Mouse (Mus musculus): ENCODE measurements around the gene Fgfr2. TPM values are rescaled to one million over a fixed set of nuclear protein-coding genes. Genes with fewer than 3 reads are reported as not detected.
"Not testable (repeated sequence)": the region's sequence is repeated elsewhere in the genome, so short reads cannot be mapped to it uniquely, and the experiment has no call there.

Fgfr2 gene
- polyA plus RNA-seq, 1 experiment from 2014 or later: 17.2 TPM

DNA sequence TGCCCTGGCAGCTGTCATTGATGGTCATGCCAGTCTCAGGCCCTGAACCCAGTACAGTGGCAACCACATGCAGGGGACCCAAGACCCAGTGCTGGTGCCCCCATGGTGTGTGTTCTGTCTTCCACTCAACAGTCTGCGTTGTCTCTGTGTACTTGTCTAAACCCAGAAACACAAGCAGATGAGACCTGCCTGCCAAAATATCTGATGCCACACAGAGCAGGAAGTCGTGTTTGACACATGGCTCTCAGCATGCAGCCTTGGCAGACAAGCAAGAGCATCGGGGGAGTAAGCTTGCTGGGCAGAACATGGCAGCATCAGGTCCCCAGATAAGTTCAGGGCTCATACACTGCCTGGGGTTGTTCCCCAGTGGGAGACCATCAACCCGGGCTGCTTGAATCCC, 444.0 kb downstream of the Fgfr2 start:
- Histone ChIP-seq H3K27ac (no peak overlapping the region), H3K4me3 (no peak overlapping the region), H3K9me3 (replicated peaks) (no peaks in the 10 kb centered on the region), H3K9ac (no peak overlapping the region), H3K4me1 (replicated peaks) (peaks cover 24% of the 10 kb centered on the region), H3K27me3 (no peaks in the 10 kb centered on the region), H3K4me2 (no peak overlapping the region), H3K36me3 (no peaks in the 10 kb centered on the region)
- ATAC-seq (replicated peaks; ENCODE audit: insufficient number of reproducible peaks, insufficient read depth, low FRiP score, low read depth): no peak
- 47% methylated on average over 4 of the region's 4 CpGs for WGBS

DNA sequence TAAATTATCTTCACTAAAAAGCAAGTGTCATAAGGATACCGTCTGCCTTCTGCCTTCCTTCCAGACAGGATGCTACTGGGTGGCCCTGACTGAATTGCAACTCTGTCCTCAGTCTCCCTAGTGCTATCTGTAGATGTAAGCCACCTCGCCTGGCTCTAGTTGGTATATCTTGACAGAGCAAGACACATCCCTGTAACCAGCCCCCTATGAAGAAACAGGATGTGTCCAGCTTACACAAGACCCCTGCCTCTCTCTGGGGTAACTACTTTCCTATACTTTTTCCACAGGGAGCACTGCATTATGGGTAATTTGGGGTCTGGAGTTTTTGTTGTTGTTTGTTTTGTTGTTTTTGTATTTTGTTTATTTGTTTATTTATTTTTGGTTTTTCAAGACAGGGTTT, 447.2 kb downstream of the Fgfr2 start:
- no peaks in the 10 kb centered on the region for H3K9me3 ChIP-seq (replicated peaks)
- ATAC-seq (replicated peaks; ENCODE audit: insufficient number of reproducible peaks, insufficient read depth, low FRiP score, low read depth): no peak
- H3K27ac ChIP-seq: no peak overlapping the region
- peaks cover 11% of the 10 kb centered on the region for H3K4me1 ChIP-seq (replicated peaks)
- no peak overlapping the region for H3K4me3 ChIP-seq
- no peaks in the 10 kb centered on the region for H3K36me3 ChIP-seq
- no peak overlapping the region for H3K4me2 ChIP-seq
- H3K27me3 ChIP-seq: no peaks in the 10 kb centered on the region
- WGBS: 80% methylated on average over 2 of the region's 2 CpGs
- no peak overlapping the region for H3K9ac ChIP-seq

DNA sequence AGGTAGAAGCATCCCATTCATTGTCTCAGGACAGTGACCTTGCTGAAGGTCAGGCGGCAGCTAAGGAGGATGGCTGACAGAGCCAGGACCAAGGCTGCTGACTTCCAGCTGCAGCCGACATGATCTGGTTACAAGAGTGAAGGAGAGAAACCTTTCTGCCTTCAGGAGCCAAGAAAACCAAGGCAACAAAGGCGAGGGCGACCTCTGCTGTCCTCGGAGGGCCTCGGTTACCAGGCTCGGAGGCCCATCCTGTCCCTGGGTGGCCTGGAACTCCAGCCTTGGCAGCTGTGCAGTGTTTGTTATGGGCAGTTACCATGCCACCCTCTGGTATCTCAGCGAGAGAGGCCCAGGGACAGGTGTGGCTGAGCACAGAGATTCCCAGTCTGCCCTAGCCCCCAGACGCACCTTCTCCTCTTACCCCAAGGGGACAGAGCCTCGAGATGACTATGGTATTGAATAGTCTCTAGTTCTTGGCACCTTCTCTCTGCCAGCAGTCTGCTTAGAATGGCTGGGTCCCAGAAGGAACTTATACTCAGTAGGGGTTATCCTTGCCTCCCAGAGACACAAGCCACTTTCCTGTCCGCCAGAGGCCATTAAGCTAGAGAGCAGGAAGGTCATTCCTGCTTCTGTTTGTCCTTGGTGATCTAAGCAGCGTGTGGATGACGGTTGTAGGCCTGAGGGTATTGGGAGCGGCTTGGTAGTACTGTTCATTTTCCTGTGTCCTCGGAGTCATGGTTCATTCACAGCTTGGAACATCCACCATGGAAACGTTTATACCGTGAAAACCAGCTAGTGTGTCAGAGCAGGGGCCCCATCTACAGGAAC, 449.0 kb downstream of the Fgfr2 start:
- no peaks in the 10 kb centered on the region for H3K36me3 ChIP-seq
- ATAC-seq (replicated peaks; ENCODE audit: insufficient number of reproducible peaks, insufficient read depth, low FRiP score, low read depth): peak; percentile 77
- peaks cover 15% of the 10 kb centered on the region for H3K4me1 ChIP-seq (replicated peaks)
- no peak overlapping the region for H3K4me2 ChIP-seq
- no peaks in the 10 kb centered on the region for H3K27me3 ChIP-seq
- peak overlapping the region; percentile 80 for H3K27ac ChIP-seq
- H3K4me3 ChIP-seq: no peak overlapping the region
- WGBS: 41% methylated on average over 17 of the region's 17 CpGs
- H3K9me3 ChIP-seq (replicated peaks): no peaks in the 10 kb centered on the region
- H3K9ac ChIP-seq: no peak overlapping the region

DNA sequence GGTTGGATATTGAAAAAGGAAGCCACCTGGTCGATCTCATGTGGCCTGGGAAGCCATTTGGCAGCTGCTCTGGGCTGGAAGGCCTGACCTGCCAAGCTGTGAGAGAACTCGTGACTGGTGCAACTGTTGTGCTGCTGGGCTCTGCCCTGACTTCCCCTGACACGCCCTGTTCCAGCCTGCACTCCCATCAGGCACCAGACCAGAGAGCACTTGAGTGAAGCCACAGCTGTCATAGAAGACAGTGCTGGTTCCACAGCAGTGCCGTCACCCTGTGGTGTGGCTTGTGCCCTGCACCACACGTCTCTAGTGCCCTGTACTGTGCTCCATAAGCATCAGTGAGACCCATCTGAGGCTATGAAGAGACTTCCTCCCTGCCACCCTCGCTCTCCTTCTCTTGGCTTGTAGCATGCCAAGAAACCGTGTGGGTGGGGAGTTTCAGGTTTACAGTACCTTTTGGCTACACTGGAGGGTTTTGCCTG, 450.6 kb downstream of the Fgfr2 start:
- no peak overlapping the region for H3K4me2 ChIP-seq
- no peaks in the 10 kb centered on the region for H3K27me3 ChIP-seq
- H3K36me3 ChIP-seq: no peaks in the 10 kb centered on the region
- no peak for ATAC-seq (replicated peaks; ENCODE audit: insufficient number of reproducible peaks, insufficient read depth, low FRiP score, low read depth)
- WGBS: 64% methylated on average over 7 of the region's 7 CpGs
- H3K9ac ChIP-seq: no peak overlapping the region
- peaks cover 23% of the 10 kb centered on the region for H3K4me1 ChIP-seq (replicated peaks)
- no peak overlapping the region; the same call in 1 of the 2 replicates for H3K27ac ChIP-seq
- no peak overlapping the region for H3K4me3 ChIP-seq
- no peaks in the 10 kb centered on the region for H3K9me3 ChIP-seq (replicated peaks)

DNA sequence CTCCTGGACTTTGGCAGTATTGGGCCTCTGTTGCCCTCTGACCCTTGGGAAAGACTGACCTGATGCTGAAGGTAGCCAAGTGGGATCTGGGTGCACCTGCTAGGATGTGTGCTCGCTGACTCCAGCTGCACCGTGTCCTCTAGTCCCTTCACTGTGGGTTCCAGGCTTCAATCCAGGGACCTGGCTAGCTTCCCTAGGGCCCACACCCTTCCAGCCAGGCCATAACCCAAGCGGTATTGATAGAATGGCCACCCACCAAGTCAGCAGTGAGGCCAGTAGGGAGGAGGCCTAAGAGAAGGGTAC, 452.3 kb downstream of the Fgfr2 start:
- Histone ChIP-seq H3K9me3 (replicated peaks) (no peaks in the 10 kb centered on the region), H3K27ac (peak overlapping the region; percentile 53), H3K4me2 (no peak overlapping the region), H3K36me3 (no peaks in the 10 kb centered on the region), H3K4me1 (replicated peaks) (peaks cover 23% of the 10 kb centered on the region), H3K9ac (no peak overlapping the region), H3K4me3 (no peak overlapping the region), H3K27me3 (no peaks in the 10 kb centered on the region)
- 77% methylated on average over 3 of the region's 3 CpGs for WGBS
- ATAC-seq (replicated peaks; ENCODE audit: insufficient number of reproducible peaks, insufficient read depth, low FRiP score, low read depth): no peak

DNA sequence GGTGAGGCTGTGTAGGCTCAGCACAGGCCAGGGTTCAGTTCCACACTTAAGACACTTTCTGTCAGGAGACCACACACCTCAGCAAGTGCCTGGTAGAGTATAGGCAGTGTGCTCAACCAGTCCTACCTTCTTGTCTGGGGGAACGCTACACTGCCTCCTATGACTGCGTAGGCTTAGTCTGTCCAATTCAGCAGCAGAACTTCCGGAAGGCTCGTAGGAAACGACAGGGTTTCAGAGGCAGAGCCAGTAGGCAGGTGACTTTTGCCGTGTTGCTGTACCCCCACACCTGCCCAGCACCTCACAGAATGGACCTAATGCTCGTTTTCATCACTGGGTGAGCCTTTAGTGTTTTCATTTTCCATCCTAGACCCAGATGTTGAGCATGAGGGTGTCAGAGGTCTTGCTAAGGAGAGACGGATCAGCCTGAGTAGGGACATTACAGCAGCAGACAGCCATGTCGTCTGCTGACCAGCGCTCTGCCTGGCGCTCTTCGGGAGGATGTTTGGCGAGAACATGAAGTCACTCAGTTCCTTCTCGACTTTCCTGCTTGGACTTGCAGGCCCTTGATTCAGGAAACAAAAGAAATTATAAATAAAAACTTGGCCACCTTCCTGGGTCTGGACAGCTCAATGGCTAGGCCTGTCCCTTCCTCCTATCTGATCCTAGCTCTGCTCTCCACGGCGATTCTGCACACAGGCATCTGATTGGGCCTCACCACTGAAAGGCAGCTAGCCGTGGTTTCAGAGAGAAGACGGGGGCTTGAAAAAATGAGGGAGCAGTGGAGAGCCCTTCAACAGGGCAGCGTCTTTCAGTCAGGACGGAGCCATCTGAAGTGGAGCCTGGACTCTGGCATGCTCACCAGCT, 452.9 kb downstream of the Fgfr2 start:
- no peaks in the 10 kb centered on the region for H3K9me3 ChIP-seq (replicated peaks)
- H3K36me3 ChIP-seq: no peaks in the 10 kb centered on the region
- H3K4me2 ChIP-seq: no peak overlapping the region
- ATAC-seq (replicated peaks; ENCODE audit: insufficient number of reproducible peaks, insufficient read depth, low FRiP score, low read depth): no peak
- H3K4me3 ChIP-seq: no peak overlapping the region
- 77% methylated on average over 20 of the region's 20 CpGs for WGBS
- H3K27me3 ChIP-seq: no peaks in the 10 kb centered on the region
- peak overlapping the region; percentile 53 for H3K27ac ChIP-seq
- H3K4me1 ChIP-seq (replicated peaks): peaks cover 23% of the 10 kb centered on the region
- H3K9ac ChIP-seq: no peak overlapping the region

DNA sequence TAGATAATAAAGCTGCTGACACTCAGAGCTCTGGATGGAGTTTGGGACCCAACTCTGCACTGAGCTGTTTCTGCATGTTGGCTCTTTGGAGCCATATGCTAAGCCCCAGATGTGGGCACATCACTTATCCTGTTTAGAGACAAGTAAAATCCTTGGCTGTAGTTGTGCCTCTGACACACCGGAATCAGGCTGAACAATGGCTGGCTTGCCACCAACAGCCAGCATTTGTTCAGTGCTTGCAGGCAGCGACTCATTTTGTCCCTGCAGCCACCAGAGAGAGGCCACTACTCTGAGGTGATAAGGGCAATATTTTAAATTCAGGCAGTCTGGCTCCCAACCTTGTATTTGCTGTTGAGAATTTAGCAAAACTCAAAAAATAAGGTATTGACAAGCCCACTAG, 454.5 kb downstream of the Fgfr2 start:
- no peak overlapping the region for H3K9ac ChIP-seq
- no peaks in the 10 kb centered on the region for H3K36me3 ChIP-seq
- no peaks in the 10 kb centered on the region for H3K27me3 ChIP-seq
- no peak for ATAC-seq (replicated peaks; ENCODE audit: insufficient number of reproducible peaks, insufficient read depth, low FRiP score, low read depth)
- H3K27ac ChIP-seq: peak overlapping the region; percentile 41; the same call in 1 of the 2 replicates
- no peak overlapping the region for H3K4me2 ChIP-seq
- no peak overlapping the region for H3K4me3 ChIP-seq
- 44% methylated on average over 2 of the region's 2 CpGs for WGBS
- H3K4me1 ChIP-seq (replicated peaks): peaks cover 13% of the 10 kb centered on the region
- H3K9me3 ChIP-seq (replicated peaks): no peaks in the 10 kb centered on the region

DNA sequence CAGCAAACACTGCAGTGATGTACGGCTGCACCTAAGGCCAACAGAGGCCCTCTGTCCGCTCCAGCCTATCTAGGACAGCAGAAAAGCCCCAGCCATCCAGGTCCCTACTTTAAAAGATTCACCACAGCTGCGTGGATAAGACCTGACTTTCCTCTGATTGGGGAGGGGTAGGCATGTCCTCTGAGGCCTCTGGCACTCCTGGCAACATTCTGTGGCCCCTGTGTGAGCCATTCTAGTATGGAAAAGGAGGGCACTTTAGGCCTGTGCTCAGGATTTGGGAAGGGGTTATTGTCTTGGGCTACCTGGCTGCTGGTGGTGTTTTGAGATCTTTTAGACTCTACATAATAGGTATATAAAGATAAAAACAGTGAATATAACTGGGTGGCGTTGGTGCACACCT, 456.6 kb downstream of the Fgfr2 start:
- no peak overlapping the region for H3K4me2 ChIP-seq
- H3K27ac ChIP-seq: no peak overlapping the region
- WGBS: 81% methylated on average over 4 of the region's 4 CpGs
- H3K4me1 ChIP-seq (replicated peaks): peaks cover 22% of the 10 kb centered on the region
- H3K27me3 ChIP-seq: no peaks in the 10 kb centered on the region
- ATAC-seq (replicated peaks; ENCODE audit: insufficient number of reproducible peaks, insufficient read depth, low FRiP score, low read depth): no peak
- no peak overlapping the region for H3K4me3 ChIP-seq
- no peaks in the 10 kb centered on the region for H3K36me3 ChIP-seq
- no peaks in the 10 kb centered on the region for H3K9me3 ChIP-seq (replicated peaks)
- H3K9ac ChIP-seq: no peak overlapping the region

DNA sequence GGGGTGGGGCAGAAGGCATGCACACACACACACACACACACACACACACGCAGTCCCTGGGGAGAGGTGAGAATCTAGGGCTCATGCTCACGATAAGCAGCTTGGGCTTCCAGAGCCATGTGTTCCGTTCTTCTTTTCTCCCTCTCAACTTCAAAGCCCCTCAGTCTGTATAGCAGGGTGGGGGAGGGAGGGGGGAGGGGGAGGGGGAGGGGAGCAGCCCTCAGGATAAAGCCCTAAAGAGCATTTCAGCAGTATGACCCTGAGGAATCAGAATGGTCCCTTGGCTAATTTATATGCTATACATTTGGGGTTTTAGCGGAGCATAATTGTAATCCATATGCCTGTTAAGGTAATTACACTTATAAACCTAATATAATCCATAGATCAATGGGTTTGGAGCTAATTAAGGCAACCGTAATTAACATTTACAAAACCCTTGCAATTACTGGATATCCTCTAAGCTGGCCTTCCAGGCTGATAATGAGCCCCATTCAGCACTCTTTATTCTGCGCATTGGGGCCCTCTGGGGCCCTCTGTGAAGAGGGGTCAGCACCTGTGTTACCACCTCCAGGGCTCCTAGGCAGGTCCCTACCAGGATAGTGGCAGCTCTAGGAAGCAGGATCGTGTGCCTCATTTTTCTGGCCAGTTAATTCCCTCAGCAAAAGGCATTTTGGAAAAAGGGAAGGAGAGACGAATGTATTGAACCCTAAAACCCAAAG, 457.3 kb downstream of the Fgfr2 start:
- no peaks in the 10 kb centered on the region for H3K9me3 ChIP-seq (replicated peaks)
- no peak overlapping the region for H3K9ac ChIP-seq
- H3K4me3 ChIP-seq: no peak overlapping the region
- no peak overlapping the region for H3K4me2 ChIP-seq
- peaks cover 29% of the 10 kb centered on the region for H3K4me1 ChIP-seq (replicated peaks)
- ATAC-seq (replicated peaks; ENCODE audit: insufficient number of reproducible peaks, insufficient read depth, low FRiP score, low read depth): no peak
- no peak overlapping the region for H3K27ac ChIP-seq
- H3K36me3 ChIP-seq: no peaks in the 10 kb centered on the region
- WGBS: 77% methylated on average over 8 of the region's 8 CpGs
- H3K27me3 ChIP-seq: no peaks in the 10 kb centered on the region

DNA sequence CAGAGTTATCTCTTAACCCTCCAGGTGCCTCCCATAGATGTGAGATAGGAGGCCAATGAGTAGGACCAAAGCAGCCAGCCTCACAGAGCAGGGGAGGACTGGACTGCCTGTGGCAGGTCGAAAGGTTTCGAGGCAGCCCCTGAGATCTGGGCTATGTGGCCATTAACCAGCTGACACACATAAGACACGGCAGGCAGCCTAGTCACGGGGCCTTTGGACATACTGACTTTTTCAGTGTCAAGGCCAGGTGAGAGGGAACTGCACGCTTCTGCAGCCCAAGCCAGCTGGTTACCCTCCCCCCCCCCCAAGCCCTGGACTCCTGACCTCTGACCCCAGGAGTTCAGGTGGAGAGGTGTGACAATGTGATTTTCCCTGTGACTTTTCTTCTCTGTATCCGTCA, 458.3 kb downstream of the Fgfr2 start:
- 86% methylated on average over 6 of the region's 6 CpGs for WGBS

DNA sequence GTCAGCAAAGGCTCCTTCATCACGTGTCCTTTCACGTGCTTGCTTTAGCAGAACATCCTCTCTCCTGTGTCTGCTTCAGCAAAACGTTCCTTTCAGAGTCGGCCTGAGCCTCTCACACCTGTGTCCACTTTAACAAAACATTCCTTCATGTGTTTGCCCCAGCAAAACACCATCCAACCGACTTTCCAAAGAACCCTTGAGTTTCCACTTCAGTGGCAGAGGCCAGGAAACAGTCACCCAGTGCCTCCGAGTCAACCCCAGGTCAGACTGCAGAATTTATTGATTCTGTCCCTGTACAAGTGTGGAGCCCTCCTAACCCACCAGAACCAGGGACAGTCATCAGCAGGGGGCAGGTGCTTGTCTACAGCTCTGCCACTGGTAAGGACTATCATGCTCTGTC, 460.3 kb downstream of the Fgfr2 start:
- not testable (repeated sequence) for H3K9me3 ChIP-seq (replicated peaks); H3K9ac ChIP-seq; H3K36me3 ChIP-seq; H3K4me2 ChIP-seq; ATAC-seq (replicated peaks; ENCODE audit: insufficient number of reproducible peaks, insufficient read depth, low FRiP score, low read depth); H3K27me3 ChIP-seq; H3K4me3 ChIP-seq; H3K27ac ChIP-seq
- peaks cover 45% of the 10 kb centered on the region for H3K4me1 ChIP-seq (replicated peaks)
- WGBS: 59% methylated on average over 6 of the region's 6 CpGs

More for the DNA sequence above, 458.3 kb downstream of the Fgfr2 start:
- Histone ChIP-seq H3K36me3 (no peaks in the 10 kb centered on the region), H3K4me3 (no peak overlapping the region), H3K27me3 (no peaks in the 10 kb centered on the region), H3K9ac (no peak overlapping the region), H3K4me1 (replicated peaks) (peaks cover 32% of the 10 kb centered on the region), H3K4me2 (no peak overlapping the region), H3K27ac (no peak overlapping the region), H3K9me3 (replicated peaks) (no peaks in the 10 kb centered on the region)
- ATAC-seq (replicated peaks; ENCODE audit: insufficient number of reproducible peaks, insufficient read depth, low FRiP score, low read depth): no peak
